Mouse (Mus musculus): Measurements from ENCODE around the gene Hsd3b1. TPM values are rescaled to one million over a fixed set of nuclear protein-coding genes. Genes with fewer than 3 reads are reported as not detected.
A peak's percentile ranks its signal among the peaks of the same experiment; 100 is the strongest.

Gene Hsd3b1
- total and polyA plus RNA-seq, 3 experiments, result not detected

GRCm38 (mm10) chr3:98880216-98880615 lies 20.6 kb upstream of the Hsd3b1 start:
- H3K9me3 ChIP-seq (replicated peaks; ENCODE audit: low read length), result no peaks in the 10 kb centered on the region
- H3K4me1 ChIP-seq (ENCODE audit: control insufficient read depth in 1 of 2, insufficient read depth in 2 of 2), result peaks cover 4% of the 10 kb centered on the region in 2 experiments; a peak in 2 of 4 replicates
- no peaks in the 10 kb centered on the region for H3K36me3 ChIP-seq (replicated peaks in 1 of 2; ENCODE audit: control insufficient read depth in 1 of 2, insufficient read depth in 1 of 2, low read length in 1 of 2)
- H3K27ac ChIP-seq (ENCODE audit: insufficient read depth, low read depth), result no peak overlapping the region
- no peak overlapping the region for H3K4me3 ChIP-seq (replicated peaks in 1 of 3; ENCODE audit: low read depth in 2 of 3, low read length in 2 of 3, poor library complexity in 1 of 3)
- H3K27me3 ChIP-seq (replicated peaks), result no peaks in the 10 kb centered on the region
- dilution Hi-C loops (cut with MboI; ENCODE audit: extremely low pct_ligation_motif_present, extremely low pct_unique_long_range_greater_than_20kb, low sequenced_read_pairs) (no loop called here), in situ Hi-C loops (cut with MboI; ENCODE audit: low pct_ligation_motif_present, low pct_unique_long_range_greater_than_20kb, low sequenced_read_pairs) (no loop called here)
- peak; percentile 12 for DNase-seq (ENCODE audit: extremely low read depth)
- H3K9ac ChIP-seq (ENCODE audit: insufficient read depth, low read depth), result no peak overlapping the region
- no peaks in the 10 kb centered on the region for H3K79me2 ChIP-seq (replicated peaks; ENCODE audit: control insufficient read depth, extremely low read depth, insufficient read depth, poor library complexity, severe bottlenecking)
- TF ChIP-seq SMC3 (IDR thresholded peaks at IDR 0.05; ENCODE audit: low read depth, low read length), result no peak
- TF ChIP-seq JUND (conservative IDR thresholded peaks at IDR 0.05; ENCODE audit: low read depth, low read length), result no peak
- no peak for TF ChIP-seq TCF12 (IDR thresholded peaks at IDR 0.05; ENCODE audit: low read depth, low read length)
- no peak for TF ChIP-seq MAFK (IDR thresholded peaks at IDR 0.05; ENCODE audit: insufficient replicate concordance, low read length)
- no peak for TF ChIP-seq CHD2 (IDR thresholded peaks at IDR 0.05; ENCODE audit: low read length)
- TF ChIP-seq RCOR1 (conservative IDR thresholded peaks at IDR 0.05; ENCODE audit: low read depth, low read length), result no peak
- TF ChIP-seq ELF1 (IDR thresholded peaks at IDR 0.05; ENCODE audit: low read depth, low read length), result no peak
- TF ChIP-seq MEF2A (IDR thresholded peaks at IDR 0.05; ENCODE audit: borderline replicate concordance, low read depth, low read length), result no peak
- no peak for TF ChIP-seq IRF4 (IDR thresholded peaks at IDR 0.05; ENCODE audit: low read depth, low read length)
- no peak for TF ChIP-seq BHLHE40 (IDR thresholded peaks at IDR 0.05; ENCODE audit: low read depth, low read length)
- TF ChIP-seq UBTF (IDR thresholded peaks at IDR 0.05; ENCODE audit: low read depth, low read length), result no peak
- TF ChIP-seq EP300 (IDR thresholded peaks at IDR 0.05; ENCODE audit: low read length), result no peak
- TF ChIP-seq ZC3H11A (IDR thresholded peaks at IDR 0.05; ENCODE audit: low read depth, low read length), result no peak
- no peak for TF ChIP-seq MYC (IDR thresholded peaks at IDR 0.05; ENCODE audit: low read depth, low read length)
- TF ChIP-seq ZMIZ1 (IDR thresholded peaks at IDR 0.05; ENCODE audit: low read depth, low read length), result no peak
- no peak for TF ChIP-seq POLR2A (IDR thresholded peaks at IDR 0.05; ENCODE audit: low read depth, low read length)
- no peak for TF ChIP-seq CTCF (conservative IDR thresholded peaks at IDR 0.05 in 1 of 2, IDR thresholded peaks at IDR 0.05 in 1 of 2; ENCODE audit: low read depth in 2 of 2, low read length in 2 of 2)
- no peak for TF ChIP-seq KAT2A (IDR thresholded peaks at IDR 0.05; ENCODE audit: insufficient replicate concordance, low read length)
- no peak overlapping the region for H3K4me2 ChIP-seq (ENCODE audit: insufficient read depth, low read depth, poor library complexity, severe bottlenecking)

GRCm38 (mm10) chr3:98868219-98868618 lies 8.6 kb upstream of the Hsd3b1 start:
- no peaks in the 10 kb centered on the region for H3K79me2 ChIP-seq (replicated peaks; ENCODE audit: control insufficient read depth, extremely low read depth, insufficient read depth, poor library complexity, severe bottlenecking)

More at GRCm38 (mm10) chr3:98868219-98868618, 8.6 kb upstream of the Hsd3b1 start:
- no peak overlapping the region for H3K27ac ChIP-seq (ENCODE audit: insufficient read depth, low read depth)
- no peaks in the 10 kb centered on the region for H3K36me3 ChIP-seq (replicated peaks in 1 of 2; ENCODE audit: control insufficient read depth in 1 of 2, insufficient read depth in 1 of 2, low read length in 1 of 2)
- in situ Hi-C loops (cut with MboI; ENCODE audit: low pct_ligation_motif_present, low pct_unique_long_range_greater_than_20kb, low sequenced_read_pairs) (no loop called here), dilution Hi-C loops (cut with MboI; ENCODE audit: extremely low pct_ligation_motif_present, extremely low pct_unique_long_range_greater_than_20kb, low sequenced_read_pairs) (no loop called here)
- H3K4me1 ChIP-seq (ENCODE audit: control insufficient read depth in 1 of 2, insufficient read depth in 2 of 2), result no peaks in the 10 kb centered on the region
- H3K9me3 ChIP-seq (replicated peaks; ENCODE audit: low read length), result no peaks in the 10 kb centered on the region
- DNase-seq (ENCODE audit: extremely low read depth), result no peak
- H3K9ac ChIP-seq (ENCODE audit: insufficient read depth, low read depth), result no peak overlapping the region
- H3K4me3 ChIP-seq (replicated peaks in 1 of 3; ENCODE audit: low read depth in 2 of 3, low read length in 2 of 3, poor library complexity in 1 of 3), result no peak overlapping the region
- TF ChIP-seq NELFE (IDR thresholded peaks at IDR 0.05; ENCODE audit: low read depth, low read length), result no peak
- TF ChIP-seq POLR2AphosphoS2 (IDR thresholded peaks at IDR 0.05; ENCODE audit: low read depth, low read length), result no peak
- no peak for TF ChIP-seq ZNF384 (IDR thresholded peaks at IDR 0.05; ENCODE audit: low read depth, low read length)
- TF ChIP-seq ETS1 (conservative IDR thresholded peaks at IDR 0.05; ENCODE audit: low read depth, low read length), result no peak
- TF ChIP-seq TCF12 (IDR thresholded peaks at IDR 0.05; ENCODE audit: low read depth, low read length), result no peak
- no peak for TF ChIP-seq MXI1 (IDR thresholded peaks at IDR 0.05; ENCODE audit: low read depth, low read length)
- TF ChIP-seq E2F4 (IDR thresholded peaks at IDR 0.05; ENCODE audit: insufficient replicate concordance, low read depth, low read length), result no peak
- TF ChIP-seq GABPA (IDR thresholded peaks at IDR 0.05; ENCODE audit: insufficient replicate concordance, low read depth, low read length), result no peak
- no peak for TF ChIP-seq KAT2A (IDR thresholded peaks at IDR 0.05; ENCODE audit: insufficient replicate concordance, low read length)
- TF ChIP-seq HCFC1 (IDR thresholded peaks at IDR 0.05; ENCODE audit: low read depth, low read length), result no peak
- TF ChIP-seq BHLHE40 (IDR thresholded peaks at IDR 0.05; ENCODE audit: low read depth, low read length), result no peak
- TF ChIP-seq MAZ (IDR thresholded peaks at IDR 0.05; ENCODE audit: low read depth, low read length), result no peak
- H3K27me3 ChIP-seq (replicated peaks), result no peaks in the 10 kb centered on the region
- H3K4me2 ChIP-seq (ENCODE audit: insufficient read depth, low read depth, poor library complexity, severe bottlenecking), result no peak overlapping the region
